Mouse (Mus musculus) frontal cortex, postnatal 14 days (tissue): ENCODE measurements around the gene Gm15155.
"Not testable (repeated sequence)": the region's sequence is repeated elsewhere in the genome, so short reads cannot be mapped to it uniquely, and the experiment has no call there.

Experiments used
- DNase-seq, 2 experiments: peaks; one replicate each; pipeline ENCODE4 v3.0.0; 2022; ENCODE audit warnings: low spot score in 2 of 2

The Gm15155 gene

GRCm38 (mm10) chrX:156009756-156010155, 385.2 kb downstream of the Gm15155 start:
- DNase-seq: no peak

GRCm38 (mm10) chrX:156155776-156156175, 531.2 kb downstream of the Gm15155 start:
- DNase-seq: no peak

GRCm38 (mm10) chrX:156171587-156171986, 547.0 kb downstream of the Gm15155 start:
- no peak for DNase-seq

- not testable (repeated sequence) for DNase-seq
Observed at GRCm38 (mm10) chrX:156303806-156304205, 679.3 kb downstream of the Gm15155 start.
